Mouse (Mus musculus) olfactory bulb, adult 2 months (tissue): Measurements from ENCODE around the gene Mif4gd.

Experiments
- CTCF ChIP-seq: fragments of 200-500 bp; IDR thresholded peaks from 2 replicates; pipeline ENCODE4 v1.5.1; 2012; ENCODE audit warnings: low read depth, mild to moderate bottlenecking, low read length, moderate library complexity; ENCODE audit not compliant: insufficient read depth
- POLR2A ChIP-seq: fragments of 200-500 bp; IDR thresholded peaks from 2 replicates; pipeline ENCODE4 v1.6.1; 2012; ENCODE audit warnings: mild to moderate bottlenecking, low read depth, low read length, moderate library complexity; ENCODE audit not compliant: insufficient read depth

DNA sequence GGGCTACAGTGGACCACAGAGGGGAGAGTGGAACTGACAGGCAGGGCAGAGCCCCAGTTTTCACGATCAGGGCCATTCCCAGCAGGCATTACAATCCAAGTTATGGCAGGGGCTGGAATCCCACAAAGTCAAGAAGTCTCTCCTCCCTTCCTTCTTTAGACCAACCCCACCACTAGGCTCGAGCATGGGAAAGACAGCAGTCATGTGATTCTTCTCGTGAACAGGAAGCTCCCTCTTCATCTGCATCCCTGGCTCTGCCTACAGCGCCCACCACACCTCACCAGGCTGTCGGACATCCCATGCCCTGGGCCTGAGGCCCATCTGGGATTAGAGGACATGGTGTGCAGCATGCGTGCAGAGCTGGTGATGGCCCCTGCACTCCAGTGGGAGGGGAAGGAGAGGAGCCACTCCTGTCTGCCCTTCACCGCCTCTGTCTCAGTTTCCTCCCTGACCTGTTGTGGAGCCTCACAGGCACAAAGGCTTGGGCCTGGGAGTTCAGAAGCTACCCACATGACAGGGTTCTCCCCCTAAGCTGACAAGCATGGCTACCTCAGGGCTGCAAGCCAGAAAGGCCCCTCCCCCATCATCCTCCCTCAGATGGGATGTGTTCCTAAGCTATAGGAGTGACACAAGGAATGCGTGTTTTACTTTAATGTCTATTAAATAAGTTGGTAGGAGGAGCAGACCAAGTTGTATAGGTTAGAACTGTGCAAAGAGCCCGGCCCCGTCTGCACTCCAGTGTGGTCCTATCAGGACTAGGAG lies 1.8 kb upstream of the Mif4gd start:
- TF ChIP-seq CTCF (no peak), POLR2A (no peak)
